Mouse (Mus musculus): ENCODE data around the gene Cfap126.
"Not testable (repeated sequence)": the region's sequence is repeated elsewhere in the genome, so short reads cannot be mapped to it uniquely, and the experiment has no call there.

Gene Cfap126

GRCm38 (mm10) chr1:171113873-171114299 lies at the start of gene Cfap126:
Cfap126 (plus strand) TSS chr1:171113918.
- peak; percentile 43 for DNase-seq

- peak; percentile 80 for DNase-seq
These were observed 49.1 kb upstream of the Cfap126 start, which contains the start of gene Fcgr3 for GRCm38 (mm10) chr1:171064491-171065242. Fcgr3 (minus strand) TSS chr1:171064935.

DNA sequence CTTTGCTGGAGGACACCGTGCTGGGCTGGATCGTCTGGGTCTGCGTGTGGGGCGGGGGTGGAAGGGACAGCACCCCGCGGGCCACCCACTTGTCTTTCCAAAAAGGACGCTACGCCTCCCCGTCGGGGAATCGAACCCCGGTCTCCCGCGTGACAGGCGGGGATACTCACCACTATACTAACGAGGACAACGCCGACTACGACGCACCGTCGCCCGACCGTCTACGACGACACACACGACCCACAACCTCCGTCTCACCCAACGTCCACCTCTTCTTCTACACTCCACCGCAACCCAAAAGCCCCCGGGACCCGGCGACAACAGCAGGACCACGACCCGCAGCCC lies 48.5 kb upstream of the Cfap126 start:
- peak; percentile 70 for DNase-seq

DNA sequence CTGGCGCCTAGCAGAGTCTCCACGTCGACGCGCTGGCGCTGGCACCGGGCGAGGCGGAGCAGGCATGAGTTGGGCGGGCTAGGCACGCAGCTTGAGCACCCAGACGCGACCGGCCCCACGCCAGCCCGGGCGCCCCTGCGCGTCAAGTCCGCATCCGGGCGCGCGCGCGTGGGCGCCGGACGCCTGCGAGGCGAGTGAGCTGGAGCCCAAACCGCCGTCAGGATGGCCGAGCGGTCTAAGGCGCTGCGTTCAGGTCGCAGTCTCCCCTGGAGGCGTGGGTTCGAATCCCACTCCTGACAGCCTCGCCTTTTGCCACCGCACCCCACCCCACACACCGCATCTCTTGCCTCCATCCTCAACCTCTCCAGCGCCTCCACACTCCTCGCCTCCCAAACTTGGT lies 48.0 kb upstream of the Cfap126 start:
- peak; percentile 63 for DNase-seq

DNA sequence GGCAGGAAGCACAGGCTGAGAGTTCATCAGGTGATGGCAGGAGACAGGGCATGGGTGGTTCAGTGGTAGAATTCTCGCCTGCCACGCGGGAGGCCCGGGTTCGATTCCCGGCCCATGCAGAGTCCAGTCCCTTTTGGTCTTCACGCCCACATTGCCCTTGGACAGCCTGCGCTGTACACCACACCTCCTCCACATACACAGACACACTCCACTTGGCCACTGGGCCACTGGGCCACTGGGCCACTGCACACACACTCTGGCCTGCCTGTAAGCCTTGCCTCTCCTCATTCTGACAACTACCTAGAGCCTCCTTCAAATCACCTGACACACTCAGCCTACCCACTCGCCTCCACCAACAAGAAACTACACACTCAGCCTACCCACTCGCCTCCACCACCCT lies 47.1 kb upstream of the Cfap126 start:
- DNase-seq, result not testable (repeated sequence)

DNA sequence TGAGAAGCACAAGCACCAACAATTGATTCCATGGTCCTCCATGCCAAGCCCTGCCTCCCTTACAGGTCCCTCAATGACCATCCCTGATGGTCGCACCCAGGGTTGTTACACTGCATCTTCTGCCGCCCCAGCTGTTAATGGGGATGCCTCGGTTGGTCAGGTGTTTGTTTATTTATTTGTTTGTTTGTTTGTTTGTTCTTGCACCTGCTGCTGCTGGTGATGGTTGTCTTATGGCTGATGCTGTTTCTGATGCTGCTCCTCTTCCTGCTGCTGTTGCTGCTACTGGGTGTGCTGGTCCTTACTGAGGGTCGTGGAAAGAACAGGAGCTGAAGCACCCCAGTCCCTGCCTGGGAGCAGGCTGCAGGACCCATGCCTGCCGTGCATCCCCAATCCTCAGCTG lies 45.8 kb upstream of the Cfap126 start:
- DNase-seq, result not testable (repeated sequence)

- DNase-seq, result not testable (repeated sequence)
These were observed 44.2 kb upstream of the Cfap126 start for GRCm38 (mm10) chr1:171069508-171069907.

GRCm38 (mm10) chr1:171070879-171071278 lies 42.8 kb upstream of the Cfap126 start:
- not testable (repeated sequence) for DNase-seq

DNA sequence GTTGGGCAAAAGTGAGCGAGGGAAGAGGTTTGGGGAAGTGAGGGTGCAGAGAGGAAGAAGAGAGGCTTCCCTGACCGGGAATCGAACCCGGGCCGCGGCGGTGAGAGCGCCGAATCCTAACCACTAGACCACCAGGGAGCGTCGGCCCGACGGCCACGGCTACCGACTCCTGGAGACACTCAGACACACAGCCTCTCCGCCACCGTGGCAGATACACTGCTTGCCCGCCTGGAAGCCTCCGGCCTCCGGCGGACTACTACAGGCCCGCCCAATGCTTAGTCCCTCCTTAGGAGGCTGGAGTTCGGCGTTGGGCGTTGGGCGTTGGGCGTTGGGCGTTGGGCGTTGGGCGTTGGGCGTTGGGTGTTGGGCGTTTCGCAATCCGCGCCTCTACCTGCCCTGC lies 42.0 kb upstream of the Cfap126 start:
- not testable (repeated sequence) for DNase-seq

DNA sequence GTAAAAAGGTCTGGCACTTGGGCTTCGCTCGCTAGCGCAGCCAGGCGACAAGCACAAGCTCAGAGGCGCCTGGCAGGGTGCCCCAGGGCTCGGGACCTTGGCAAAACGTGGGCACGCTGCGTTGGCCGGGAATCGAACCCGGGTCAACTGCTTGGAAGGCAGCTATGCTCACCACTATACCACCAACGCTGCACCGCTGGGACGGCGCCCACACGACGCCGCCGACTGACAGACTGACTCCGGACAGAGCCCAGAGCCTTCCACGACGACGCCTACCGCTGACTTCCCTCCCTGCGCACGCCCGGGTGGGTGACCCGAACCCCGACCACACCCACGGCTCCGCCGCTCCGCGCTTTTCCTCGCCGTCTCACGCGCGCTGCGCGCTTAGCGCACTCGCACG lies 41.5 kb upstream of the Cfap126 start:
- DNase-seq, result not testable (repeated sequence)

- DNase-seq, result not testable (repeated sequence)
These were observed 39.4 kb upstream of the Cfap126 start for GRCm38 (mm10) chr1:171074283-171074682.

GRCm38 (mm10) chr1:171076176-171076575 lies 37.5 kb upstream of the Cfap126 start:
- not testable (repeated sequence) for DNase-seq

DNA sequence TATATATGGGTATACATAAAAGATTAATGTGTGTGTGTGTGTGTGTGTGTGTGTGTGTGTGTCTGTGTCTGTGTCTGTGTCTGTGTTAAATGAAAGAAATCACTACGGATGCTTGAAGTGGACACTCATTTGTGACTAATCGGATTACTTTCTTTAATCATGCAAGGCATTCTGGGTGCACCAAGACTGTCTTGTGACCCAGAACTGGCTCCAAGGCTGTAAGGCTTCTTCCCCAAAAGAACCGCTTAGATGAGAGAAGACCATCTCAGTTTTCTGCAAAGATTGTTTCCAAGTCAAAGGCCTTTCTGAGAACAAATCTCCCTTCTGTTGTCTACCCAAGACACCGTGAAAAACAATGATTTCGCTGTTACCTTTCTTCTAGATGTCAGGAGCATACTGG lies 36.5 kb upstream of the Cfap126 start:
- DNase-seq, result not testable (repeated sequence)

- not testable (repeated sequence) for DNase-seq
These were observed 35.8 kb upstream of the Cfap126 start for GRCm38 (mm10) chr1:171077955-171078354.

DNA sequence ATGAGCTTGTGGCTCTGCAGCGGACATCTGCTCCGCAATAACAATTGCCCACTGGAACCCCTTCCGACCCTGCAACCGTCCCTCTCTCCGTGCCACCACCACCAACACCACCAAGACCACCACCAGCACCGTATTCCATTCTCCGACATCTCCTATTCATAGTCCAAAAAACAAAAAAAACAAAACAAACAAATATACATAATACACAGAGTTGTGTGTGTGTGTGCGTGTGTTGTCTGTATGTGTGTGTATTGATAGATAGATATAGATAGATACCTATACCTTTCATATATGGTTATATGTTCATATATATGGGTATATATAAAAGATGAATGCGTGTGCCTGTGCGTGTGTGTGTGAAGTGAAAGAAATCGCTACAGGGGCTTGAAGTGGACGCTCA lies 35.3 kb upstream of the Cfap126 start:
- not testable (repeated sequence) for DNase-seq

DNA sequence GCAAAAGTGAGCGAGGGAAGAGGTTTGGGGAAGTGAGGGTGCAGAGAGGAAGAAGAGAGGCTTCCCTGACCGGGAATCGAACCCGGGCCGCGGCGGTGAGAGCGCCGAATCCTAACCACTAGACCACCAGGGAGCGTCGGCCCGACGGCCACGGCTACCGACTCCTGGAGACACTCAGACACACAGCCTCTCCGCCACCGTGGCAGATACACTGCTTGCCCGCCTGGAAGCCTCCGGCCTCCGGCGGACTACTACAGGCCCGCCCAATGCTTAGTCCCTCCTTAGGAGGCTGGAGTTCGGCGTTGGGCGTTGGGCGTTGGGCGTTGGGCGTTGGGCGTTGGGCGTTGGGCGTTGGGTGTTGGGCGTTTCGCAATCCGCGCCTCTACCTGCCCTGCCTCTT lies 34.4 kb upstream of the Cfap126 start:
- not testable (repeated sequence) for DNase-seq

- not testable (repeated sequence) for DNase-seq
These were observed 33.9 kb upstream of the Cfap126 start for GRCm38 (mm10) chr1:171079825-171080224.

- DNase-seq, result not testable (repeated sequence)
These were observed 32.0 kb upstream of the Cfap126 start for GRCm38 (mm10) chr1:171081512-171082231.

GRCm38 (mm10) chr1:171085718-171086117 lies 28.0 kb upstream of the Cfap126 start:
- DNase-seq, result no peak

GRCm38 (mm10) chr1:171088237-171088869 lies 25.4 kb upstream of the Cfap126 start:
- DNase-seq, result not testable (repeated sequence)

- DNase-seq, result no peak
These were observed 23.8 kb upstream of the Cfap126 start for GRCm38 (mm10) chr1:171089891-171090290.

DNA sequence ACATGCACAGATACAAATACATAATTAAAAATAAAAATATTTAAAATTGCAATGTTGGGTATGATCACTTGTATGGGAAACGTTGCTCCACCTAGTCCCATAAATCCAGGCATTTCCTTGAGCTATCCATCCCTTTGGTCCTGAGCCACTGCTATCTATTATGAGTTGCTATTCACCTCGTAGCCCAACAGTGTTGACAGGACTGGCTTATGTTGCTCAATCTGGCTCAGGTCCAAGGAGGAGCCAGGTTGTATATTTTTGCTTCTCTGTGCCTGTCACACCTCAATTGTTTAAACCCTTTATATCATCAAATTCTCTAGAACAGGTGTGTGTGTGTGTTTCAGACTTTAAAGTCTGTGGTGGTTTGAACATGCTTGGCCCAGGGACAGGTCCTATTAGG lies 23.0 kb upstream of the Cfap126 start:
- DNase-seq, result no peak

- DNase-seq, result no peak
These were observed 19.3 kb upstream of the Cfap126 start for GRCm38 (mm10) chr1:171094424-171094823.
